Mouse (Mus musculus) olfactory bulb, adult 2 months (tissue): ENCODE results near the gene Pla1a.
"Not testable (repeated sequence)": the region's sequence is repeated elsewhere in the genome, so short reads cannot be mapped to it uniquely, and the experiment has no call there.

Source experiments
- CTCF ChIP-seq: fragments of 200-500 bp; IDR thresholded peaks from 2 replicates; pipeline ENCODE4 v1.5.1; 2012; ENCODE audit warnings: low read depth, mild to moderate bottlenecking, low read length, moderate library complexity; ENCODE audit not compliant: insufficient read depth
- POLR2A ChIP-seq: fragments of 200-500 bp; IDR thresholded peaks from 2 replicates; pipeline ENCODE4 v1.6.1; 2012; ENCODE audit warnings: mild to moderate bottlenecking, low read depth, low read length, moderate library complexity; ENCODE audit not compliant: insufficient read depth

GRCm38 (mm10) chr16:38477241-38477608, 44.3 kb upstream of the Pla1a start:
- TF ChIP-seq CTCF, POLR2A: not testable (repeated sequence)
